Mouse (Mus musculus): Measurements from ENCODE around the gene Hils1.
"Not testable (repeated sequence)": the region's sequence is repeated elsewhere in the genome, so short reads cannot be mapped to it uniquely, and the experiment has no call there.

Gene Hils1

GRCm38 (mm10) chr11:94955103-94955502 lies 12.3 kb upstream of the Hils1 start:
- DNase-seq (ENCODE audit: low spot score) = no peak

GRCm38 (mm10) chr11:94957693-94958064 lies 9.7 kb upstream of the Hils1 start:
- DNase-seq (ENCODE audit: low spot score) = no peak

DNA sequence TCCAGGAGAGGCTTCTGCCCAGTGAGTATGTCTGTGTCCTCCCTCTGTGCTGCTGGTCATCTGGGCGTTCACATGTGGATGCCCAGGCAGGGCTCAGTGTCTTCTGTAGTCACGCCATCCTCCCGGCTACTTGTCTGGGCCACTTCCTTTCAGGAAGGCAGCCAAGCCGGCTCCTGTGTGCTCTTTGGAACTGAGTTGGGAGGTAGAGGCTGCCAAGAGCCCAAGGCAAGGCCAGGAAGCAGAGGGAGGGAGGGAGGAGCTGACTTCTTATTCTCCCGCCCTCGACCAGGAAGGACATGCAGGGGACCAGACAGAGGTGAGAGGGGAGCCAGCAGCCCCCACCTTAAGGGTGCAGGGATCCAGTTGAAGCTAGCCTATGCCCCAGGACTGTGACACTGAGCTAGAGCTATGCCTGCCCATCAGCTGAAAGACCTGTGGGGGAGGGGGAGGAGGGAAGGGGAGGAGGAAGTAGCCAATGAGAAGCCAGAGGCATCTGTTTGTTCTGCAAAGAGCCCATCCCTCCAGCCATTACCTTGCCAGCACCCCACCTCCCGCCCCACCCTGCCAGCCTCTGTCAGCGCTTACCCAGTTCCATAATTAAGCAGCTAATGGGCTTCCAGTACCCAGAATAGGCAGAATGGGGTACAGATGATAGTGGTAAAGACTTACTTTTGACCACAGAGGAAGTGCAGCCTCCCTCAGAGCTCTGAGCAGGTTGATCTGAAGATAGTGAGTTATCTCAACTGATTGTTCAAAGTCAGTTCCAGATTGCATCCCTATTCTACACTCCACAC lies 9.1 kb upstream of the Hils1 start:
- peak; percentile 77 for DNase-seq (ENCODE audit: low spot score)

GRCm38 (mm10) chr11:94962534-94963101 lies 4.8 kb upstream of the Hils1 start:
- DNase-seq (ENCODE audit: low spot score) = no peak

GRCm38 (mm10) chr11:94968187-94968586 lies 794 bp downstream of the Hils1 start:
- no peak for DNase-seq (ENCODE audit: low spot score)

- DNase-seq (ENCODE audit: low spot score) = not testable (repeated sequence)
Observed at GRCm38 (mm10) chr11:94969709-94970108, 2.3 kb downstream of the Hils1 start.

GRCm38 (mm10) chr11:94970210-94970943 lies 3.0 kb downstream of the Hils1 start:
- no peak for DNase-seq (ENCODE audit: low spot score)

DNA sequence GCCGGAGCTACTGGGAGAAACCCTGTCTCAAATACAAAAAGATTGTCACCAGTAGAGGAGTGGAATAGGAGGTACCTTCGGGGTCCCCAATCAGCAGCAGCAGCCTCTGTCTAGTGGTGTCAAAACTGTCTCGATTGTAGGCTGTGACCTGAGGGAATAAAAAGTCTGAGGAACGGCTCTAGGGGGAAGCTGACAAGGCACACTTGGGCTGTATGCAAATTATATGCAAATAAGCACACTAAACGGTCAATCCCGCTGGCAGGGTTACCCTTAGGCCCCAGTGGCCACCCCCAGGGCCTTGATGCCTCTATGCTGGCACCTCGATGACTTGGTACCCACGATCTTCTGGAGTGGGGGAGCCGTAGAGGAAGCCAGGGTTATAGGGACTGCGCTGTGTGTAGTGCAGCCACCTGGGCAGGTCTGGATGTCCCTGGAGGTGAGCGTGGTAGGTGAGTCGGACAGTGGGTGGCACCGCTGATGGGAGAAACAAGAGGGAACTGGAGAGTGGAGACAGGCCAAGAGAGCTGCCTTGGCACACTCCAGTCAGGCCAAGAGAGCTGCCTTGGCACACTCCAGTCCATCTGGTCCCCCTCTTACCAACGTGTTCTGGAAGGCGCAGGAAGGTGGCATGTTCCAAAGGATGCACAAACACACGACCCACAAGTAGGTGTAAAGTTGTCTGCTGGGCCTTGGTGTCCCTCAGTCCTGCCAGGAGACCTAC lies 4.7 kb downstream of the Hils1 start:
- DNase-seq (ENCODE audit: low spot score) = no peak

DNA sequence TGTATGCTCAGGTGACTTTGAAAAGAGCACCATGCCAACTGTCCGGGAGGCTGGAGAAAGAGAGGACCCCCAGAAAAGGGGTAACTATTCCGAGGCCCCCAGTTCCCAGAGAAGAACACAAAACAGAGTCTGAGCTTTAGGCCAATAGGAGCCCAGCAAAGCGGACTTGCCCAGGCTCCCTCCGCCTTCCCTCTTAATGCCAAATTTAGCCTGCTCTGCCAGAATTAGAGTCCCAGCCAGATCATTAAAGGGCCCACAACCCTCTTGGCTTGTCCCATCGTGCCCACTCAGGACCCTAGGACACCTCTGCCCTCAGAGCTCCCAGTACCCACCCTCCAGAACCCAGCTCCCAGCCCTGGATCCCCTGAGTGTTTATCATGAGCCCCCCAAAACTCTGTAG lies 5.5 kb downstream of the Hils1 start:
- DNase-seq (ENCODE audit: low spot score) = no peak

DNA sequence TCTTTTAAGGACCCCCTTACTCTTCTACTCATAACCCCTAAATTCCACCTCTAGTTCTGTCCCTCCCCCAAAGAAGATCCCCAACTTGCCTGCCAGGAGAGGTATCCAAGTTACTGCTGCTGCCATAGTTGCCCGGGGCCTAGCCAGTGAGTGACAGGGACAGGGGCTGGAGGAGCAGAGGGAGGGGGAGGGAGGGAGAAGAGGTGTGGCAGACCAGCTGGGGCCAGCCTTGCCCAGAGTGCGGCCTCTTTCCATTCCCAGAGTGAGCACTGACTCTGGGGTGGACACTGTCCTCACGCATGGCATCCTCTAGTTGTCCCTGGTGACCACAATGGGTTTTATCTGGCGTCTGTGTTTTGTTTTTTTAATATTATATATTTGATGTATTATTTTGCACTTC lies 5.9 kb downstream of the Hils1 start:
- no peak for DNase-seq (ENCODE audit: low spot score)

DNA sequence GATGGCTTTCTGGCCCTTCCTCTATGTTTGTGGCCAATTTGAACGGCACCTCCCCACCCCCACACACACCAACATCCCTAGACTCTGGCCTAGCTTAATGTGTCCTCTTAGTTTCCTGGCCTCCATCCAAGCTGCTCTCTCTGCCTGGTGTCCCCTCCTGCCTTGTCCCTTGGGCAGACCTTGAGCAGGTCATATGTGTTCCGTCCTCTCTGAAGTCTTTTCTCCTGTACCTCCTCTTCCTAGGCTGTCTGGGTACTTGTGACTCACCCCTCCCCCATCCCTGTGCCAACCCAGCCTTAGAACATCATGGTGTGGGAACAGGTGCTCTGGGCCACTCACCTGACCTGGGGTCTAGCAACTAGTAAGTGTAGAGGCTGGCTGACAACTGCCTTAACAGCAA lies 7.6 kb downstream of the Hils1 start:
- no peak for DNase-seq (ENCODE audit: low spot score)

GRCm38 (mm10) chr11:94976199-94976598 lies 8.8 kb downstream of the Hils1 start, which contains the start of gene Sgca:
TSS of gene Sgca (minus strand) at chr11:94976327.
- DNase-seq (ENCODE audit: low spot score) = no peak

DNA sequence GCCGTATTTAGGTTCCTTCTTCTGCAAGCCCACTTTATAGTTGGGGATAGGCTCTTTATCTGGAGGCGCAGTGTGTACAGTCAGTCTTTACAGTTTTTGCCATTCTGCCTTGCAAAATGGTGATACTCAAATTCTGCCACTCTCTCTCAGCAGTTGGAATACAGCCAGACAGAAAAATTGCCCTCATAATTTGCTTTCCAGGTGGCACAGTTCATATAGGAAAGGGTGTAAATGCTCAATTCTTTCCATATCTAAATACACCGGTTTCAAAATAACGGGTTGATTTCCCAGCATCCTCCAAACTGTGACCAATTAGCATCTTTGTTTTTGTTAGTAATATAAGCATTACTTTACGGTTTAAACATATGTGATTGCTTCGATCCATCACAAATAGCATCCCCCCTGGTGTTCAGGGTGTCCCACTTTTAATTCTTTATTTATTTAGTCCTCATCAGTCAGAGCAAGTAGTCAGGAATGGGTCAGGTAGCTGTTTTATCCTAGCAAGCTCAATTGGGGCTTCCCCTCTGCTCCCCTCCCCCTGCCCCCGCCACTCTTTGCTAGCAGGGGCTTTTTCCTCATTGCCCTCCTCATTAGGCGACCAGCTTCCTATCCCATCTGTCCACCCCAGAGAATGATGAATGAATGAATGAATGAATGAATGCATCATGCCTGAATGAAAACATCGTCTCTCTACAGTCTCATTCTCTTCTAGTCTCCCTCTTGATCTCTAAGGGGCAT lies 11.0 kb downstream of the Hils1 start:
- DNase-seq (ENCODE audit: low spot score) = no peak

GRCm38 (mm10) chr11:94978947-94979346 lies 11.6 kb downstream of the Hils1 start:
- peak; percentile 92 for DNase-seq (ENCODE audit: low spot score)

GRCm38 (mm10) chr11:94979462-94980179 lies 12.2 kb downstream of the Hils1 start:
- no peak for DNase-seq (ENCODE audit: low spot score)

DNA sequence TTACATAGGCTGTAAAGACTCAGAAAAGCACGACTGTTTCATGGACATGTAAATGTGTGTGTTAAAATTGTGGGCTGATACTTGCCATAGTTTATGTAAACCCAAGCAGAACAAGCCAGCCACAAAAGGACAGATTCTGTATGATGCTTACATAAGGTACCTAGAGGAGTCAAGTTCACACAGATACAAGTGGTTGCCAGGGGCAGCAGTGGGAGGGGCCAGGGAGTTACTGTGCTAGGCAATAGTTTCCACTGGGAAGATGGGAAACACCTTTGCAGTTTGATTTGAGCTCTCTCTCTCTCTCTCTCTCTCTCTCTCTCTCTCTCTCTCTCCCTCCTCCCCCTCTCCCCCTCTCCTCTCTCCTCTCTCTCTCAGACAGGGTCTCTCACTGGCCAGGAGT lies 17.7 kb downstream of the Hils1 start:
- DNase-seq (ENCODE audit: low spot score) = no peak

- no peak for DNase-seq (ENCODE audit: low spot score)
Observed at GRCm38 (mm10) chr11:94985822-94986221, 18.4 kb downstream of the Hils1 start.

- no peak for DNase-seq (ENCODE audit: low spot score)
Observed at GRCm38 (mm10) chr11:94986435-94986834, 19.0 kb downstream of the Hils1 start.

DNA sequence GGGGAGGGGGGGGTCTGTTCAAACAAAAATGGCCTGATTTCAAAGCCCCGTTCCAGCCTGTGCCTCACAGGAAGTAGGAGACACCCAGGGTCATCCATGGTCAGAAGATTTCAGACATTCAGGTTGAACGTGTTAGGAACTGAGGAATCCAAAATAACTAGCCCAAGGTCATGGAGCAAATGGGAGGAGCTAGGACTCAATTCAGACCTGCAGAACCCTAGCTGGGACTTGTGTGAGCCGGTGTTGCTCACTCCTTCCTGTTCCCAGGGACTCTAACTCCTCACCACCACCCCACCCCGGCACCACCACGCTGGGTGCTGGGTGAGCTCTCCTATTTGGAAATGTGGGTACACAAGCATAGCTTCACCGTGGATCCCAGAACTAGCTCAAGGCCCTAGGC lies 19.9 kb downstream of the Hils1 start:
- no peak for DNase-seq (ENCODE audit: low spot score)

GRCm38 (mm10) chr11:94987851-94988250 lies 20.5 kb downstream of the Hils1 start:
- no peak for DNase-seq (ENCODE audit: low spot score)

Measured in ovary, adult 18-20 months (tissue).